8 mouse cellular contexts compared by ENCODE assay signal in the genomic region with DNA sequence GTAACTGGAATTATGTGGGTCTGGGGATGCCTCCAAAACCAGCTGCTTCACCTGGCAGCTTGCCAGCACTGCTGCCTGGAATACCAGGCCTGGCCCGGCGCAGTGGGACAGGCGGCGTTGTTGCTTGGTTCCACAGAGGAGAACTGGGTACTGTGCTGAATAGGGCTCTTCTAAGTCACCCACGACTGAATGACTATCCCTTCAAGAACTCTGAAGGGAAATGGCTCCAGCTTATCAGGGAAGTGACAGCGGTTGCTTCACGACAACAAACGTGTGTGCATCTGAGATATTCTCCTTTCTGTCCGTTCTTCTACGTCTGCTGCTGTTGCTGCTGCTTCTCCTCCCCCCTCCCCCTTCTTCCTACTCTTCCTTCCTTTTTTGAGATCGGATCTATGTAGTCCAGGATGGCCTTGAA. TPM values are rescaled to one million over a fixed set of nuclear protein-coding genes. Genes with fewer than 3 reads are reported as not detected.
DNase-seq lines count a peak whose midpoint lies in the region; ATAC-seq lines count a peak whose summit lies in the region.

No protein-coding gene starts in this region.

- no peak overlapping the region for H3K4me3 ChIP-seq in kidney, embryonic 15.5 days (replicated peaks)
- no peak overlapping the region for H3K4me3 ChIP-seq in midbrain, embryonic 15.5 days

- peaks cover 77% of the 10 kb centered on the region for H3K36me3 ChIP-seq in kidney, embryonic 15.5 days
- peaks cover 50% of the 10 kb centered on the region for H3K36me3 ChIP-seq in midbrain, embryonic 15.5 days (replicated peaks)

- no peak for ATAC-seq in kidney, embryonic 15.5 days (replicated peaks; ENCODE audit: low FRiP score)
- ATAC-seq in midbrain, embryonic 15.5 days (replicated peaks) = peak; percentile 69; the same call in 1 of the 2 replicates

- H3K9me3 ChIP-seq in kidney, embryonic 15.5 days (replicated peaks) = no peaks in the 10 kb centered on the region
- H3K9me3 ChIP-seq in midbrain, embryonic 15.5 days = no peaks in the 10 kb centered on the region

- H3K9ac ChIP-seq in kidney, embryonic 15.5 days = no peak overlapping the region
- H3K9ac ChIP-seq in midbrain, embryonic 15.5 days = no peak overlapping the region

- DNase-seq in kidney, postnatal 4 days = peak; percentile 42 to 56
- peak; percentile 98 for DNase-seq in MEL-GATA-1-ER (ENCODE audit: extremely low read depth, low read depth)
- DNase-seq in adrenal gland, postnatal 25 days = peak; percentile 57
- DNase-seq in heart, postnatal 4 days = peak; percentile 73
- no peak for DNase-seq in cerebellum, adult 9-11 months
- no peak for DNase-seq in kidney, adult 11 months

- H3K4me2 ChIP-seq in kidney, embryonic 15.5 days = no peak overlapping the region
- H3K4me2 ChIP-seq in midbrain, embryonic 15.5 days = no peak overlapping the region

- no peak overlapping the region for H3K27ac ChIP-seq in kidney, embryonic 15.5 days
- no peak overlapping the region for H3K27ac ChIP-seq in midbrain, embryonic 15.5 days

- H3K27me3 ChIP-seq in kidney, embryonic 15.5 days = no peaks in the 10 kb centered on the region
- H3K27me3 ChIP-seq in midbrain, embryonic 15.5 days (replicated peaks) = no peaks in the 10 kb centered on the region

- WGBS in kidney, embryonic 15.5 days = 72% methylated on average over 11 of the region's 11 CpGs
- 53% methylated on average over 11 of the region's 11 CpGs for WGBS in midbrain, embryonic 15.5 days

- no peaks in the 10 kb centered on the region for H3K4me1 ChIP-seq in kidney, embryonic 15.5 days
- peaks cover 5% of the 10 kb centered on the region; the same call in 1 of the 2 replicates for H3K4me1 ChIP-seq in midbrain, embryonic 15.5 days

RNA-seq across cellular contexts. Expression of gene Arl3, which starts 19.4 kb away (rescaled TPM):
- 143 and 145 TPM in 2 replicates for polyA plus RNA-seq in kidney, embryonic 15.5 days (2015; fragmentation: Nextera tagmentation; extraction: Ambion mirVana)
- total RNA-seq in adrenal gland, postnatal 25 days (2021) = 50.3 and 61.0 TPM in 2 replicates
- total RNA-seq in heart, postnatal 4 days (2021) = 10 to 100 TPM; 29.6 to 31.1 TPM
- polyA plus RNA-seq in midbrain, embryonic 15.5 days (2015; fragmentation: Nextera tagmentation; extraction: Ambion mirVana) = 209 and 210 TPM in 2 replicates

RNA-seq across cellular contexts. Expression of gene Sfxn2, which starts 19.6 kb away (rescaled TPM):
- 32.9 and 33.0 TPM in 2 replicates for polyA plus RNA-seq in kidney, embryonic 15.5 days (2015; fragmentation: Nextera tagmentation; extraction: Ambion mirVana)
- 8.0 and 12.7 TPM in 2 replicates for total RNA-seq in adrenal gland, postnatal 25 days (2021)
- 1 to 10 TPM; 4.6 to 6.4 TPM for total RNA-seq in heart, postnatal 4 days (2021)
- polyA plus RNA-seq in midbrain, embryonic 15.5 days (2015; fragmentation: Nextera tagmentation; extraction: Ambion mirVana) = 10.5 and 11.7 TPM in 2 replicates

RNA-seq across cellular contexts. Expression of gene Wbp1l, which starts 45.3 kb away (rescaled TPM):
- 46.4 and 51.3 TPM in 2 replicates for polyA plus RNA-seq in kidney, embryonic 15.5 days (2015; fragmentation: Nextera tagmentation; extraction: Ambion mirVana)
- 154 and 189 TPM in 2 replicates for total RNA-seq in adrenal gland, postnatal 25 days (2021)
- total RNA-seq in heart, postnatal 4 days (2021) = 10 to 100 TPM; 60.5 to 61.2 TPM
- 41.1 and 42.6 TPM in 2 replicates for polyA plus RNA-seq in midbrain, embryonic 15.5 days (2015; fragmentation: Nextera tagmentation; extraction: Ambion mirVana)

RNA-seq across cellular contexts. Expression of gene Trim8, which starts 52.0 kb away (rescaled TPM):
- polyA plus RNA-seq in kidney, embryonic 15.5 days (2015; fragmentation: Nextera tagmentation; extraction: Ambion mirVana) = 24.6 and 28.7 TPM in 2 replicates
- total RNA-seq in adrenal gland, postnatal 25 days (2021) = 50.9 and 52.6 TPM in 2 replicates
- total RNA-seq in heart, postnatal 4 days (2021) = 10 to 100 TPM; 50.1 to 53.8 TPM
- 29.9 and 30.5 TPM in 2 replicates for polyA plus RNA-seq in midbrain, embryonic 15.5 days (2015; fragmentation: Nextera tagmentation; extraction: Ambion mirVana)

Comparison
In these comparisons a context has a peak if more than half of its experiments do, and no peak if none do; other contexts are left out.
1. DNase-seq: peak in kidney, postnatal 4 days (2 of 2), MEL-GATA-1-ER (single experiment), adrenal gland, postnatal 25 days (single experiment) and heart, postnatal 4 days (single experiment); none in cerebellum, adult 9-11 months (single experiment) and kidney, adult 11 months (single experiment).